Mouse (Mus musculus): ENCODE results near the gene Tmx4.
A peak's percentile ranks its signal among the peaks of the same experiment; 100 is the strongest.

Gene Tmx4

DNA sequence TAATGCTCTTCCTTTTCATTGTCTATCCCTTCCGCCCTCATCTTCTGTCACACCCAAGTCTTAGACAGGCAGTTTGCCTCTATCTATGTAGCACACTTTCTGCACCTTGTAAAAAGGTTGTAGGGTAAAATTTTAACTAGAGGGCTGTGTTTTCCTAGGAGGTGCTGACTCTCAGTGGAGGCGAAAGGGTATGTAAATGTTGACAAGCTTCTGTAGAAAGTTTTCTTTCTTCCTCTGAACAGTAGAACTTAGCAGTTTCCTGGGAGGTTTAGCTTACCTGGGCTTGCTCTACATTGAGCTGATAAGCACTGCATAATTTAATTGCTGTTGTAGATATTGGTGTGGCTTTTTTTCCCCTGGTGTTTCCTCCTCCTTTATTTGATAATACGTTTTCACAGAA, 84.5 kb downstream of the Tmx4 start:
- DNase-seq (ENCODE audit: low read depth, low spot score) = no peak

DNA sequence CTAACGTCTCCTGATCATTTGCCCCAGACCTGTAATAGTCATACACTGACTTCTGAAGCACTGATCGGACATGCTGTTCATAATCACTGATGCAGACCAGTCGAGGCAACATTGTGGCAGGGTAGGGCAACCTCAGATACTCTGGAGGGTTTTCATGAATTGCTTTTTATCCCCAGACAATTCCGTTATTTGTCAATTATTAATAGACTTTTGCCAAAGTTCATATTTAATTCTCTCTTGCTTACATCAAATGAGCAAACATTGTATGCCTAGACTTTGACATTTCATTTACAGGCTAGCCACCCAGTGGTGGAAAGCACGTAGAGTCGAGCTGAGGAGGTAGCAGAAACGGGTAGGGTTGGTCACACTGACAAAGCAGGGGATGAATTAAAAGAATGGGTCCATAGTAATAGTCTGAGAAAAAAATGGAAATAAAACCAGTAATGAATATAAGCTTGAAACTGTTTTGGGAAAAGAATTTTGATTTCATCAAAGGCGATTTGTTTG, 89.7 kb downstream of the Tmx4 start, which contains the start of gene Hao1:
Gene Hao1 (minus strand): TSS at position 148 of the 507 bp plus-strand sequence.
- no peak for DNase-seq (ENCODE audit: low read depth, low spot score)

DNA sequence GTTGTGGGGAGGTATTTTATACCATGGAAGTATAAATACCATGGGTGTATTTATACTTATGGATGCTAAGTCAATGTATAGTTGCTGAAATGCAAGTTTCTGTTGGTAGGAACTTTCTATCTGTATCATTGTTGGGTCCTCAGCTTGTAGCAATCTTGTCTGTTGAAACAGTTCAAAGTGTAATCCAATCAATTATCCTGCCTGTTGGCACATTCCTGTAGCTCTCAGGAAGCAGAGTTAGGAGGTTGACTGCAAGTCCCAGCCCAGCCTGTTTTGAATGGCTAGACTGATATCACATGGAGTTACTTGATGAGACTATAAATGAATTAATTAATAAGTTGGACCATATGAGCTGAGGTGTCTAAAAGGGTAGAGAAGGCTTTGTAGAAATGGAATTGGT, 91.6 kb downstream of the Tmx4 start:
- DNase-seq (ENCODE audit: low read depth, low spot score) = no peak

DNA sequence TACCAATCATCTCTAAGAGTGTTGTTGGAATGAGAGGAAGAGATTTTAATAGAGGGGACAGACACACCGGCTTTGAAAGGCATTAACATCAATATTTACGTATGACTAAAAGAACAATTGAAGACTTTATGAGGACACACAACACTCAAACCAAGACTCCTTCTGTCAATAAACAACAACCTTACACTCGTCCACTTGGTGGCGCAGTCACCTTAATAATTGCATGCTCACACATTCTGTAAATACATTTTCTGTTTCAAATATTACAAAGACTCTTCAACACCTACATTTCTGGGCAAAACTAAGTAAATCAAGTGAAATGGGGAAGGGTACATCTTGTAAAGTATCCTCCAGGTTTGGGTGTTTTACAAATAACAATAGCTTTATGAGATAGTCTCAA, 94.2 kb downstream of the Tmx4 start:
- DNase-seq (ENCODE audit: low read depth, low spot score) = peak; percentile 28

GRCm38 (mm10) chr2:134545116-134545515, 98.8 kb downstream of the Tmx4 start:
- DNase-seq (ENCODE audit: low read depth, low spot score) = no peak

GRCm38 (mm10) chr2:134544321-134545065, 99.5 kb downstream of the Tmx4 start:
- DNase-seq (ENCODE audit: low read depth, low spot score) = no peak
